Mouse (Mus musculus) monocyte, adult 2 months (primary cell): ENCODE measurements around the gene Pcyt2.
"Not testable (repeated sequence)": the region's sequence is repeated elsewhere in the genome, so short reads cannot be mapped to it uniquely, and the experiment has no call there.

Experiments used
- DNase-seq, 2 experiments: peaks; one replicate each; pipeline ENCODE4 v3.0.0; 2022; ENCODE audit warnings: low spot score in 2 of 2, low read depth in 1 of 2

Gene Pcyt2

DNA sequence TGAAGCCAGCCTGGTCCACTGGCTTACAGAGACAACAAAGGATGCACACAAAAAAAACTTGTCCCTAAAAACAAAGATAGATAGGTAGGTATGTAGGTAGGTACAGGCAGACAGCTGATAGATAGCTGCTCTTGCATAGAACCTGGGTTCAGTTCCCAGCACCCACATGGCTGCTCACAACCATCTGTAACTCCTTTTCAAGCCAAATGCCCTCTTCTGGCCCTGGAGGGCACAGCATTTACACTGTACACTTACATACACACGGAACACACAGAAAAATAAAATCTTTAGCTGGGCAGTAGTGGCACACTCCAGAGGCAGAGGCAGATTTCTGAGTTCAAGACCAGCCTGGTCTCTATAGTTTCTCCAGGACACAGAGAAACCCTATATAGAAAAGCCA lies 33.8 kb downstream of the Pcyt2 start:
- DNase-seq = no peak

DNA sequence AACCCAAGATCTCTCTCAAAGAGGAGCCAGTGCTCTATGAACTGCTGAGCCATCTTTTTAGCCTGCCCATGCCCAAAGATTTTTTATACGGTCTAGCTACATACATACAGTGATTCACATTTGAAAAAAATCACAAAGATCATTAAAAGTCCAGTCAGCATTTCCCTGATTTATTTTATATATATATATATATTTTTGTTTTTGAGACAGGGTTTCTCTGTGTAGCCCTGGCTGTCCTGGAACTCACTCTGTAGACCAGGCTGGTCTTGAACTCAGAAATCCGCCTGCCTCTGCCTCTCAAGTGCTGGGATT lies 34.8 kb downstream of the Pcyt2 start:
- DNase-seq = not testable (repeated sequence)

DNA sequence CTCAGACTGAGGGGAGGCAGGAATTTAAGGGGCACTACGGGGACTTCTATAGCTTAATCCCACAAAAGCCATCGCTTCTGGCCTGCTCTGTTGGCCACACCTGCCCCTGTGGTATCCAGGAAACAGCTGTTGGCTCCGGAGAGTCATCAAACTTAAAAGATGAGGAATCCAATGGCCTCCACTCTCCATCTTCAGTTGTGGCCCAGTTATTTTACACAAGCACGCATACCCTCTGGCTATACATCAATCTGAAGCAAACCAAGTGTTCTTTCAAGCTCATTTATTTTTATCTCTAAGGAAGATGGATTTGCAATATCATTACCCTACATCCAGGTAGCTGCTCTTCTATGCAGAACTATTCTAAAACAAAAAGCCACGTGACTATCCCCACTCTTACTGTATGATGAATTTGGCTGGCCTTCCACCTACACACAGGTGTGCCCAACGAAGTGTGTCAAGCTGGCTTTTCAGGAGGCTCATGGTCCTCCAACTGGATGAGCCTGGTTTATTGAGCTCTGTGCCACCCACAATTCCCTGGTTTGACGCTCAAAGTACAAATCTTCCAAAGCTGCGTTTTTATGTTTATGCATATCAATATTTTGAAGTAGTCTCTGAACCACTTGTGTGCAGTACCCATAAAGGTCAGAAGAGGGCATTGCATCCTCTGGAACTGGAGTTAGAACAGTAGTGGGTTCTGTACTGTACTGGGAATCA lies 35.3 kb downstream of the Pcyt2 start:
- peak in 1 of 2 experiments; percentile 18 for DNase-seq

DNA sequence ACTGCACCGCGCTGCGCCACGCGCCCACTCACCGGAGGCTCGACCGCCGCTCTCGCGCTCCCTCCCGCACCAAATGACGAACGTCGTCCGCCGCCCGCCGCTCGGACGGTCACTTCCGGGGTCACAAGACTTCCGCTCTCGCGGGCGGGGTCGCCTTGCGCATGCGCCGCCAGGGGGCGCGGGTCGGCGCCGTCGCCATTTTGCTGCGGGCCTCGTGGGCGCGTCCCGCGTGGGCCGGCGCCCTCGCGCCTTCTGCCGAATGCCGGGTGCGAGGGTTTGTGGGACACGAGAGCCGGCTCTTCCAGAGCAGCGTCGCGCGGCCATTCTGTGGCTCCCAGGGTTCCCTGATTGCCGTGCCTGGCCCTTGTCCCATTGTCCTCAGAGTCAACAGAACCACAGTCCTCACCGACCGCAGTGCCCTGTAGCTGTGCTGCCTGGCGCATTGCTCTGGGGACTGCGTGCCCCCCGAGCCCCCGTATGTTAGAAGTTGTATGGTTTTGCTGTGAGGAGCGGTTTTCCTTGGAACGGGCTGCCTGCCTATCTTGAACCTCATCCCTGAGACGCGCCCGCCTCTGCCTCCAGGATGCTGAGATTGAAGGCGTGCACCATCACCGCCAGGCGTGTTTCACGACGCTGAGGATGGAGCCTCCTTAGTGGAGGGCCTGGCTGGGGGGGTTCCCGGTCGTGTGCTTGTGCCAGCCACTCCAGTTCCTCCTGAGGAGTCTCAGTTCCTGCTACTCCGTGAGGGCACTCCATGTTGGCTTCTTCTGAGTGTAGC lies 36.1 kb downstream of the Pcyt2 start, which contains the start of gene Arhgdia:
TSS of gene Arhgdia (minus strand) at position 135 of the 778 bp plus-strand sequence.
- peak in 1 of 2 experiments; percentile 85 for DNase-seq

DNA sequence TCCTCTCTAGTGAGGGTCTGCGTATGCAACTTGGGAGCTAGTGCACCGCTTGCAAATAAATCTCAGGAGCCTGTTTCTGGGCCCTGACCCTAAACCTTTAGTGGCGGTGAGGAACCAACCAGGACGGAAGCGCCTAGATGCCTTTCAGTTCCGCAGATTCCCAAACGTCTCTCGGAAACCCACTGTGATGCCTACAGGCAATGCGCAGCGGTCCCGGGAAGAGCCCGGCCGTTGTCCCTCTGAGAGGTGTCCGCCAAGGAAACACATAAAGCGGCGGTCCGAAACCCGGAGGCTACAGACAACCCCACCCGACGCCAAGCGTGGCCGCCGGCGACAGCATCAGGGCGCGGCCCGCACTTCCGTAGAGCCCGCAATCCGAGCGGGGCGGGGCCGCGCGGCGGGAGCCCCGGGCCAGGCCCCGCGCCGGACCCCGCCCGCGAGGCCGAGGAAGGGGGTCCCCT lies 36.8 kb downstream of the Pcyt2 start:
- DNase-seq = peak in 1 of 2 experiments; percentile 51

DNA sequence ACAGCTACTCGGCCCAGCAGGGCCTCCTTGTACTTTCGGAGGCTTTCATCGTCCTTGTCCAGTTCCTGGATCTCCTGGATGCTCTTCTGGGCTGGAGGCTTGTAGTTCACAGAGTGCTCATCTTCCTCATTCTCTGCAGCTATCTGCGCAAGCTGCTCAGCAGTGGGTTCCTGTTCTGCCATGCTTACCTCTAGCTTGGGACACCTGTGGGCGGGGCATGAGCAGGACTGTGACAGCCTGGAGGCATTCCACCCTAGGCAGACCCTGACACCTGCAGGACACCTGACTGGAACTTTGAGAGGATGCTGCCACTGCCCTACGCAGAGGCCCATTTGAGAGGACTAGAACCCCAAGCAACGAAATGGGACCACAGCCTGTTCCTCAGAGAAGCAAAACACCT lies 37.5 kb downstream of the Pcyt2 start:
- peak in 1 of 2 experiments; percentile 8 for DNase-seq

DNA sequence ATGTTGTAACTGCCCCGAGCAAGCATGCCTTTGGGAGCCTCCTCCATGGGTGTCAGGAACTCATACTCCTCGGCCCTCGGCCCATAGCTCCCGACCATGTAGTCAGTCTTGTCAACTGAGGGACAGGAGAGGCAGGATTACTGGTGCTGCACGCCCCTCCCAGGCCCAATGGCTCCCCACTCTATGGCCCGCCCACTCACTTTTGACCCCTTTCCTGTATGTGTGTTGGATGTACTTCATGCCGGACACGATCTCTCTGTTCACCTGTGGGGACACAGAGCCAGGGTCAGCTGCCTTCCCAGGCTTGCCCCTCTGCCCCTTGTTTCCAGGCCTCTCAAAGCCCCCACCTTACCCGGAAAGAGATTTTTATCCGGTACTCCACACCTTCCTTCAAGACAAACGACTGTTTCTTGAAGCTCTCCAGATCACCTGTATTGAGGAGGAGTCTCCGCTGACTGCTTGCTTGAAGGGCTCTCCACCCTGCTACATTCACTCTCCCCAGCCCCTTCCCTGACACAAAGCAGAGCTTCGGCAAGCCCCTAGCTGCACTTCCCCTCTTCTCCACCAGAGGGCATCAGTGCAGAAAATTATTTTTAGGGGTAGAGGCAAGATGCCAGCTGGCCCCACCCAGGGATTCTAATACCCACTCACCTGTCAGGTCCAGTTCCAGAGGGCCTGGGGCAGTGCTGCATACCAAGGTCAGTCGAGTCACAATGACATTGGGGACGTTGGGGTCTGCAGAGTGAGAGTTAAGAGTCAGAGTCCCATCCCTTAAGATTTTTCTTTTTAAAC lies 38.2 kb downstream of the Pcyt2 start:
- DNase-seq = peak in 1 of 2 experiments; percentile 62

DNA sequence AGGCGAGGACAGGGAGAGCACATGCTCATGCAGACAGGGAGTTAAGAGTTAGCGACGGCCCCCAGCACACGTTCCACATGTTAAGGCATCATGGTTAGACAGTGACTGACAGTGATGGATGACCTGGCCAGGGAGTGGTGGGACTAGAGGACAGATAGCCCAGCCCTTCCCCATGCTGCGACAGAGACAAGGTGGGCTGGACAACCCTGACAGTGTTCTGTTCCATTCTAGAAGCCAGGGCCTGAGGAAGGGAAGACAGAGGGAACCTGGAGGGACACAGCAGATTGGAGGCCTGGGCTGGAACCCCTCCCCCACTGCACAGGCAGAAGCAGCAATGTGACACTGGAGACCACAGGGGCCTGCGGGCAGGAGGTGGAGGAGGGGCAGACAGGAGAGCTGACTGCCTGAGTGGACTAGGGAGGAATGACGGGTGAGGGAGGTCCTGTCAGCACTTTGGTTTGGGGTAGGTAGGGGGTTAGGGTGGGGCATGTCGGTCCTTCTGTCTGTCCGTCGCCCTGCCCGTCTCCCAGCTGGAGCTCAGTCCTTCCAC lies 39.0 kb downstream of the Pcyt2 start:
- DNase-seq = no peak

DNA sequence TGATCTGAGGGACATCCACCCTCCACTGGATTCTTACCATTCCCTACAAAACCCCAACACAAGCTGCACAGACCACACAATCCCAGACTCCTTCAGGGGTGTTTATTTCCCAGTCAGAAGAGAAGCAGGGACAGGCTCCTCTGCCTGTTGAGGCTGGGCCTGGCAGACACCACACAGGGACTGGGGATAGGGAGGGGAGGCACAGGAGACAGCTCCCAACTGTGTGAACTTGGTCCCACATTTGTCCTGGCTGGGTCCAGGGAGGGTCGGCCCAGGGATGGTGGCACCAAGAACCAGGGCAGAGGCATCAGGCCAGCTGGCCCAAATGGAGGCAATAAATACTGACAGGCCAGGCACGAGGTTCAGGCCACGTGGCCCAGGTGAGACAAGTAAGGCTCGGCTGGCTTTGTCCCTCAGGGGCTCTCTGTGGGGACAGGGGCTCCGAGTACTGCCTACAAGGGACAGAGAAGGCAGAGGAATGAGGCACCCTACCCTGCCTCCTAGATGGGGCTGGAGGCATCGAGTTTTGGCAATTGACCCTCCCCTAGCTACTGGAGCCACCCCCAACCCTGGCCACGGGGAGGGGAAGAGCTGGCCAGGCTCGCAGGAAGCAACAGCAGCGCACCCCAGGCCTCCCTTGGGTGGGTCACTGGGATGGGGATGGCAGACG lies 39.6 kb downstream of the Pcyt2 start:
- no peak for DNase-seq

DNA sequence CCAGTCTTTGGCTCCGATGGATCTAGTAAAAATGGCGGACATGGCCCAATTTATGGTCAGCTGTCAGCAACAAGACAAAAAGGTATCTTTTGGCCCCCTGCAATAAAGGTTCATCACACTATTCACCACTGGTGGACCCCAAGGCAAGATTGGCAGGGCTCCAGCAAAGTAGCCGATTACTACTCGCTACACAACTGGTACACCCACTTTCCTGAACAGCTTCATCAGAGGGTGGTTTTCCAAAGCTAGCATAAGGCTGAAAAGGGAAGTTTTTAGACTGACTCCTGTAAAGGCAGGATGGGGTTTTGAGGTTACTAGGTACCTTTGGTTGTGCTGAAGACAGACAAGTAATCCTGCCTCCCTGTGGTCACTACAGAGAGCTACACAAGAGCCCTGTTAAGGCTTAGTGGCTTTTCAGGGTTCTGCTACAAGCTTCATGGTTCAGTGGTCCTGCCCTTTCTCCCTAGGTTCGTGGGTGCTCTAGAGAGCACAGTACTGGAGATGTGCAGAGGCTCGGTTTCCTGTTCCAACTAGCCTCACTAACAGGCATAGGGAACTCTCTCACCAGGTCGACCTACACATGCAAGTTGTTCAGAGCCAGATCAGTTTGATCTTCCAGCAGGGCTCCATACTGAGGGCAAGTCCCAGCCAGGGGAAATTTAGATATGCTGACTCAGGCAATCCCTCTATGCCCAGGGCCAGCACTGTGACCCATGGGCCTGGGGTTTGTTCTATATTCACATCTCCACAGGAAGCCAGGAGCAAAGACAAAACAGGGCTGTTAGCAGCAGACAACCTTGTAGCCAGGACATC lies 40.3 kb downstream of the Pcyt2 start:
- DNase-seq = no peak

DNA sequence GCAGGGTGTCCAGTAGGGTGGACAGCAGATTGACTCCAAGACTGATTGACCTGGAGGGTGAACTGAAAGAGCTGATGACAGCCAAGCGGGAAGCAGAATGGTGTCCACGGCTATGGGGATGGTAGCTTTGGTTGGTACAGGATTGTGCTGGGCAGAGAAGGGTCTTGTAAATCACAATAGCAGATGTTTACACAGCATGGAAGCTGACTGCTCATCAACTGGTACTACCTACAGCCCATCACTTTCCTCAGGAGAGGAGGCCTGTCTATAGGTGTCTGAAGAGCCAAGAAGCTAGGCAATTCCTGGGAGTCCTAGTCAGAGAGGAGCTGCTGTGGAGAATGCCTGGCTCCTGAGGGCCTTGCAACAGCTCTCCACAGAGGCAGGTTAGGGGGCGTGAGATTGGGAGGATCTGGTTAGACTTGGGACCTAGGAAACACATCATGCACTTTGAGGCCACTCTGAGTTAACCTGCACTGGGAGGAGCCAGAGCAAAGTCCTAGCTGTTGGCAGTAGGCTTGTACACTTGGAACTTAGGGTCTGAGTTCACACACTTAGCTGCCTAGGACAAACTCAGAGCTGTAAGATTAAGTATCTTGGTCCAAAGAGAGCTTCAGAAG lies 41.3 kb downstream of the Pcyt2 start:
- DNase-seq = no peak

DNA sequence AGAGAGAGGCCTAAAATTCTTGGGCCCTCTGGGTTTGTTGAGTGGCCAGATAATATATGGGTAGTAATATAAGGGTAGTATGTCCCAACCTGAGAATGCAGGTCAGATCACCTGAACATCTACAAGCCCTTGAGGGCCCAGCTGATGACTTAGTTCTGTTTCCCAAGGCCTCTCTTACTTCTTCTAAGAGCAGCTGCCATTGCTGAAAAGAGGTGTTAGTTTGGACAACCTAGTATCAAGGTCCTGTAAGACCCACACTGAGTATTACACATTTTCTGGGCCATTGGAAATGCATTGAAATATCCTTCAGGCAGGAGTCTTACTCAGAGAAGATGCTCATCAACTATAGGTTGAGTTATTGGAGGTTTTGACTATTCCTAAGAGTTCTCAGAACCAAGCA lies 41.8 kb downstream of the Pcyt2 start:
- no peak for DNase-seq

DNA sequence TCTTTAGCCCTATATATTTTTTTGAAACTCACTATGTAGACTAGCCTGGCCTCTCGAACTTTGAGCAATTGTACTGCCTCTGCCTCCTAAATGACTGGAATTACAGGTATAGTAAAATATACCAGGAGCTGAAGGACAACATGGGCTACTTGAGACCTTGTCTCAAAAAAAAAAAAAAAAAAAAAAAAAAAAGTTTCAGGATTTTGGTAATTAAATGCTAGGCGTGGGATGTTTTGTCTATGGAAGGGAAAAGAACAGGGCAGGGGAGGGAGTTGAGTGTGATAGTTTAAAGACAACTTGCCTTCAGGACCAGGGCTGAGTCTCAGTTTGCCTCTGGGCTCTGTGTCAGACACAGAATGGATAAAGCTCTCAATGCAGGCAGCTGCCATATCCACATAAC lies 42.7 kb downstream of the Pcyt2 start:
- no peak for DNase-seq

DNA sequence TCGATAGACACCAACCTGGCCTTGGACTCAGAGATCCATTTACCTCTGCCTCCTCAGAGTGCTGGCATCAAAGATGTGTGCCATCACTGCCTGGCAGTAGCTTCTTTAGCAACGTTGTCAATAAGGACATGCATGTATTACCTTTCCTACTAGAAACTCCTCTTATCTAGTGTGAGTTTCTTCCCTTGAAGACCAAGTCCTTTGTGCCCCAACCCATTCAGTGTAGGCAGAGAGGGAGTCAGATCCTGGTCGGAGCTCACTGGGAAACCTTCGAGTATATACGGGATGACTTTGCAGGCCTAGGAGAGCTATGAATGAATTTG lies 43.5 kb downstream of the Pcyt2 start:
- no peak for DNase-seq

DNA sequence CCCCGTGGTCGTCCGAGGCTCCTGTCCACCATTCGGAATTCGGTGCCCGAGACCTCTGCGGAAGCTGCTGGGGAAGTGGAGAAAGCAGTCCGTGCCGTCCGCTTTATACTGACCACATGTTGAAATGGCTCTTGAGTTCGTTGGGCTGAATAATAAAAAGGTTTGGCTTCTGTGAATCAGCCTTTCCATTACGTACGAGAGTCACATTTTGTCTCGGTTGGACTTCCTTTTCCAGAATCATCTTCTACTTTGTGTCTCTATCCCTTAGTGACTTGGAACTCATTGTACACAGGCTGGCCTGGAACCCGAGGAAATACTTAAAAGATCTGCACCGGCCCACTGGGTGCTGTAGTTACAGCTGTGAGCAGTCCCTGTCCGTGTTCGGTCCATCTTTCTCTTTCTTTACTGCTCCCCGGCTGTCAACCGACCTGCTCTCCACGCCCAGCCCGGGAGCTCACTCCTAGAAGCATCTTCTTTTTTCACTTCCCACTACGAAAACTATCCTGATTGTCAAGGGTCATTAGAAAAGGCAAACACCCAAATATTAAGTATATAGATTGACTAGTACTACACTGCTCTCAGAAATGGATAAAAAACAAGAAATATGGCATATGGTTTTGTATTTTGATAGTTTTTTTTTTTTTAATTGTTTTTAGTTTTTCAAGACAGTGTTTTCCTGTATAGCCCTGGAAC lies 44.0 kb downstream of the Pcyt2 start:
- no peak for DNase-seq

DNA sequence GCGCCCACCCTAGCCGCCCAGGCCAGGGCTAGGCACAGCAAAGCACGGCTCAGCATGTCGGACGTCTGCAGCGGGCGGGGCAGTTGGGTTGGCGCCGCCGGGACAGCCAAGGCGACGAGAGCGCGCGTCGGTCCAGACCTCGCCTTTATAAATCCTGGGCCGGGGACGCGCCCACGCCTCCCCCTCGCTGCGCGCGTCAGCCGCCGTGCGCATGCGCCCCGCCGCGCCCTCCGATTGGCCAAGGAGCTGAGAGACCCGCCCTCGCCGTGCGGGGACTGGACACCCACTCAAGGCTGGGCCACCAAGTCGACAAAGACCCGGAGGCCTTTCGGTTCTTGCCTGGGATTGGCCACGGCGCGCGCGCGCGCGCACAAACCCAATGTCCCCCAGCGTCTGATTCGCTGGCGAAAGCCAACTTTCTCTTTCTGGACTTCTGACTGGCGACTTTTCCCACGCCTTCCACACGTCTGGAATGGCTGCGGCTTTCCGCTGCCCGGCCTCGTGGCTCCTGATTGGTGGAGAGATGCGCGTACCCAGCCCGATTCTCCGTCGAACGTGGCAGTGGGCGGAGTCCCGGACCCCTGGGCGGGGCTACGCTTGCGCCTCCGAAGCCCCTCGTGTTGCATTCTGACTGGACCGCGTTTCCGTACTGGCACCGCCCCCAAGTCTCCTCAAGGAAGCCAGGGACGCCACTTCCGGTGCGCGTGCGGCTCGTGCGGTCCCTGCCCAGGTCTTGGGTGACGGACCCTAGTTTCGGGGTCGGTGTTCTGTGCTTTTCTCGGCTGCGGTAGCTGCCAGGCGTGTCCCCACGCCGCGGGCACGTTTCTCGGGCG lies 44.8 kb downstream of the Pcyt2 start, which contains the start of gene P4hb:
TSS of gene P4hb (minus strand) at position 502 of the 833 bp plus-strand sequence.
- DNase-seq = peak; percentile 98 to 99

DNA sequence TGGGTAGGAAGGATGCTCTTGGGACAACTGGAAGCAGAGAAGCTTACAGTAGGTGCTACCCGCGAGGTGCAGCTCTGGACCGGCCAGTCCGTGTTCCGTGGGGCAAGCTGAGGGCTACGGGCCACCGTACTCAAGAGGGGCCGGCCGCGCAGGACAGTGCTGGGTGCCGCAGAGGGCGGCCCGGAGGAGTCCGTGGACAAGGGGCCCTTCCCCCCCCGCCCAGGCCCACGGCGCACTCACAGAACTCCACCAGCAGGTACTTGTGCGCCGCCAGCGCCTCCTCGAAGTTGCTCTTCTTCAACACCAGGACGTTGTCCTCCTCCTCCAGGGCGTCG lies 45.4 kb downstream of the Pcyt2 start:
- DNase-seq = no peak

DNA sequence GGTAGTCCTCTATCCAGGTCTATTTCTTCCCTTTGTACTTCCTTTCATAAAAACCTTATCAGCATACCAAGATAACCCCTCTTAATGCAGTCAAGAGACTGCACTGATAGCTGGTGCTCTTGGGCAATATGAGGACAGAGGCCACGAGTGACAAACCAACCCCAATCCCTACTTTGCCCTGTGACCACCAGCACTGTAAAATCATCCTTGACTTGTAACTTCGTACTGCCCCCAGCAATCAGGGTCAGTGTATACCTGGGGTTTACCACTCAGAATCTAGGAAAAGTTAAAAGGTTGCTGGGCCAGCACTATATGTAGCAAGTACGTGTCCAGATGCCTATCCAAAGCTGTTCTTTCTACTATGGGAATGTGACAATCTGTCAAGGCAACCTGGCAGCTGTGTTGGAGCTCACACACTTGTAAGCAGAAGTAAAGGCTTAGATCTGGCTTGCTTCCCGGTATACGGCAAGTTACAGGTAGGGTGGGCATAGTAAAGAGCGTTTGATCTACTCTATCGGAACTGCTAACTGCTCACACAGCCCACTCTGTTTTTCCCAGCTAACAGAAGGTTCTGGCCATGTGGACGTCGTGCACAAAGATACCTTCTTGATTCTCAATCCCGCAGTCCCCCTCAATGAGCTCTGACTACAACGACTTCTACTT lies 45.9 kb downstream of the Pcyt2 start:
- DNase-seq = no peak
